Mouse (Mus musculus) intestine, postnatal 0 days (tissue): ENCODE measurements around the gene Rplp2. TPM values are rescaled to one million over a fixed set of nuclear protein-coding genes. Genes with fewer than 3 reads are reported as not detected.
"Not testable (repeated sequence)": the region's sequence is repeated elsewhere in the genome, so short reads cannot be mapped to it uniquely, and the experiment has no call there.

Experiments used
- ATAC-seq: fragments of 200-750 bp; cut with Nextera tagmentation; 2 replicates; pipeline ENCODE4 v1.8.0; 2017; ENCODE audit warnings: mild to moderate bottlenecking, moderate TSS enrichment, moderate library complexity
- H3K27ac ChIP-seq: fragments of 300-500 bp; sonication (generic); 2 replicates; pipeline ENCODE4 v1.5.1; 2014; ENCODE audit warnings: mild to moderate bottlenecking, low read depth, low read length, moderate library complexity
- H3K27me3 ChIP-seq: fragments of 300-500 bp; sonication (generic); replicated peaks from 2 replicates; pipeline ENCODE4 v1.6.1; 2014; ENCODE audit warnings: low read length, mixed read lengths; ENCODE audit not compliant: control insufficient read depth, insufficient read depth
- H3K36me3 ChIP-seq: fragments of 300-500 bp; sonication (generic); 2 replicates; pipeline ENCODE4 v1.6.1; 2014; ENCODE audit warnings: mild to moderate bottlenecking, moderate library complexity; ENCODE audit not compliant: control insufficient read depth, insufficient read depth
- H3K4me1 ChIP-seq: fragments of 300-500 bp; sonication (generic); replicated peaks from 2 replicates; pipeline ENCODE4 v1.6.1; 2014; ENCODE audit warnings: antibody characterized with exemption, low read length, mixed read lengths; ENCODE audit not compliant: control insufficient read depth, insufficient read depth
- H3K4me2 ChIP-seq: fragments of 300-500 bp; sonication (generic); replicated peaks from 2 replicates; pipeline ENCODE4 v1.6.1; 2014; ENCODE audit warnings: low read depth, mild to moderate bottlenecking, moderate library complexity
- H3K4me3 ChIP-seq: fragments of 300-500 bp; sonication (generic); 2 replicates; pipeline ENCODE4 v1.5.1; 2014; ENCODE audit warnings: low read depth, low read length
- H3K9ac ChIP-seq: fragments of 300-500 bp; sonication (generic); 2 replicates; pipeline ENCODE4 v1.6.1; 2014; ENCODE audit warnings: mild to moderate bottlenecking, low read depth, low read length
- H3K9me3 ChIP-seq: fragments of 300-500 bp; sonication (generic); 2 replicates; pipeline ENCODE4 v1.6.1; 2016; ENCODE audit warnings: mixed run types; ENCODE audit not compliant: control insufficient read depth
- CTCF ChIP-seq: sonication (generic); IDR thresholded peaks from 2 replicates; pipeline ENCODE4 v1.5.1; 2016; ENCODE audit warnings: low read depth, mild to moderate bottlenecking, control low read depth, antibody characterized with exemption, moderate library complexity
- WGBS: fragments of 180-500 bp; shearing (Covaris S2); extraction: QIAGEN DNeasy Blood & Tissue Kit; methylation state at CpG from one replicate; pipeline ENCODE4 v1.1.7; 2014; 5-methylcytosine and 5-hydroxymethylcytosine counted together
- polyA plus RNA-seq: library from polyadenylated mRNA; unstranded; fragments of >200 nt; fragmentation: Nextera tagmentation; extraction: Ambion mirVana; gene quantifications from 2 replicates; pipeline ENCODE4 v1.2.1, GENCODE M21; 2015

Rplp2 gene
- polyA plus RNA-seq = 968 and 992 TPM in 2 replicates

DNA sequence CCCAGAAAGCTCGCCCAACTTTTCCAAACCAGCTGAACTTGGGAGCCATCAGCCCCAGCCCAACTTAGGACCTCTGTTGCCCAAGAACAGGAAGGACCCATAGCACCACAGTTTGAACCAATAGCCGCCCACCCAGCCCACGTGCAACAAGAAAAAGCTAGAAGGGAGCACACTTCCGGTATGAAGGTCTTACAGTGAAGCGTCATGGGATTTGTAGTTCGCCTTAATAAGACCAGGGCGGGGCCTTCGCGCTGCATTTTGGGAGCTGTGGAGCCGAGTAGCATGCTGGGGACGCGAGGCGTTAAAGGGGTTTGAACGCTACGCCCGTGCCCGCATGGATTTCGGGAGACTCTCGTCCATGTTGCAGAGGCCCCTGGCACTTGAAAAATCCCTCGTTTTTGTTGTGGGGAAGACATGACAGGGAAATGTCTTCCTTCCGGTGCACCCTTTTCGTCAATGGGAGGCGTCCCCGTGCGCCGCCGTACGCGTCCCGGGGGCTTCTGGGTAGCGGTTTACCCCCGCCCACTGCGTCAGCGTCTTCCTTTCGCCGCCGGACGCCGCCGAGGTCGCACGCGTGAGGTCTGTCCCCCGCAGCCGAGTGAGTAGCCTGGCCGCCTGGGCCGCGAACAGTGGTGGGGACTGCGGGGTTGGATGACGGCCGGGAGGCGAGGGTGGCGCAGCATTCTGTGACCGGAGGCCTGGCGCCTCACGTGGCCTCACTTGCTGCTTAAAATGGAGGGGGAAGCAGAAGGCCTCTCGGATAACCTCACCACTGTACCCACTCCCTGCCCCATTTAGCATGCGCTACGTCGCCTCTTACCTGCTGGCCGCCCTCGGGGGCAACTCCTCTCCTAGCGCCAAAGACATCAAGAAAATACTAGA, at the start of gene Rplp2:
Gene Rplp2 (plus strand): TSS at position 261 of the 882 bp plus-strand sequence.
- Histone ChIP-seq H3K4me2 (peak within 1 kb of the TSS; percentile 76), H3K4me3 (peak within 1 kb of the TSS; percentile 82), H3K27ac (peak within 1 kb of the TSS; percentile 60), H3K27me3 (no peaks in the 10 kb centered on the region), H3K4me1 (peaks cover 9% of the 10 kb centered on the region), H3K9me3 (no peaks in the 10 kb centered on the region), H3K36me3 (peaks cover 31% of the 10 kb centered on the region), H3K9ac (peak within 1 kb of the TSS; percentile 78)
- WGBS = under 1% methylated on average over 63 of the region's 63 CpGs
- peak; percentile 87 for ATAC-seq
- peak; percentile 19; the same call in 1 of the 2 replicates for TF ChIP-seq CTCF

DNA sequence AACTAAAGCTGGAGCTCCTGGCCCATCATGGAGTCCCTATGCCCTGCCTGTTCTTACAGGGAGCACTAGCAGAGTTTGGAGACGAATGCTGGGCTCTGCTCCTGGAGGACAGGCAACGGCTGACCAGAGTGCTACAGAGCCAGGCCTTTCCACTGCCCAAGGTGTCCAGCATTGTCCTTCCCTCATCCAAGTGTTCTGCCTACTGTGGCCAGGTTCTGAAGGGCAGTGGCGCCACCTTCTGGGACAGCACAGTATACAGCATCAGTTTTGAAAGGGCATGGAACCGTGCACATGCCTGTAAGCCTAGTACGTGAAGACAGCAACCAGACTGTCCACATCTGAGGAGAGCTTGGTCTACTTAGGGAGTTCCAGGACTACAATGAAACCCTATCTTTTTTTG, 43.9 kb upstream of the Rplp2 start:
- Histone ChIP-seq H3K27ac (no peak overlapping the region), H3K4me1 (no peaks in the 10 kb centered on the region), H3K9me3 (no peaks in the 10 kb centered on the region), H3K9ac (no peak overlapping the region), H3K4me2 (no peak overlapping the region), H3K4me3 (no peak overlapping the region), H3K27me3 (no peaks in the 10 kb centered on the region), H3K36me3 (peaks cover 60% of the 10 kb centered on the region)
- TF ChIP-seq CTCF = peak; percentile 96
- peak; percentile 62 for ATAC-seq
- WGBS = 37% methylated on average over 5 of the region's 5 CpGs

GRCm38 (mm10) chr7:141405466-141405865, 41.7 kb upstream of the Rplp2 start:
- no peak for TF ChIP-seq CTCF
- no peaks in the 10 kb centered on the region for H3K9me3 ChIP-seq
- H3K36me3 ChIP-seq = peaks cover 54% of the 10 kb centered on the region
- H3K27me3 ChIP-seq = no peaks in the 10 kb centered on the region
- WGBS = 71% methylated on average over 4 of the region's 4 CpGs
- no peak for ATAC-seq
- H3K9ac ChIP-seq = no peak overlapping the region
- no peak overlapping the region for H3K27ac ChIP-seq
- no peak overlapping the region for H3K4me2 ChIP-seq
- H3K4me3 ChIP-seq = no peak overlapping the region
- H3K4me1 ChIP-seq = no peaks in the 10 kb centered on the region

DNA sequence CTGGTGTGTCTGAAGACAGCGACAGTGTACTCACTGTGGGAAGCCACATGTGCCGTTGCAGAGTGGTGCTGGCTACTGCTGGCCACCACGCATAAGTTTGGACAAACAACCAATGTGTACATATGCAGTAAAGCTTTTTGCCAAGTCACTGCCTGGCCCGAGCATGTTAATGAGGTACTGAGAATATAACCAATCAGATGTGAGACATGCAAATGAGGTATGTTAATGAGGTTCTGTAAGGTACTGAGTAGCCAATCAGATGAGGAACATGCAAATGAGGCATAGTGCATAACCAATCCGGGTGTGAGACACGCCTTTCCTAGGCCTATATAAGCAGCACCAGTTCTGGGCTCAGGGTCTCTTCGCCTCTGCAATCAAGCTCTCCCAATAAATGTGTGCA, 39.5 kb upstream of the Rplp2 start:
- not testable (repeated sequence) for H3K4me3 ChIP-seq, H3K27me3 ChIP-seq, H3K27ac ChIP-seq, H3K4me1 ChIP-seq, H3K9me3 ChIP-seq, H3K4me2 ChIP-seq, H3K9ac ChIP-seq, ATAC-seq
- peaks cover 35% of the 10 kb centered on the region for H3K36me3 ChIP-seq
- 0 out of 2 replicates have a peak, but pooled peaks have one; percentile 4 for TF ChIP-seq CTCF
- 95% methylated on average over 7 of the region's 7 CpGs for WGBS

DNA sequence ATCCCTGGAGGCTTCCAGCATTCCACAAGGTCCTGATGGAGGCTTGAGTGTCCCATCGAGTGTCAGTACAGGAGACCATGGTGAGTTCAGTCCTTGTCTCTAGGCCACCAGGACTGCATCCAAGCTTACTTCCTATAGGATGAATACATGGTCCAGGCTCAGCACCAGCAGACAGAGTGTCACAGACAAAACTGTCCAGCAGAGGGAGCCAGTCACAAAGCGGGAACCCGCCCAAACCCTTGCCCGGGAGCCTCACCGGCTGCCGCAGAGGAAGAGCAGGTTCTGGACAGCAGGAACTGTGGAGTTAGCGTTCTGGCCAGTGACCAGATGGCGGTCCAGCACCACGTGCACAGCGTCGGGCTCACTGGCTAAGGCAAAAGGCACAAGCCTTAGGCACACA, 38.3 kb upstream of the Rplp2 start:
- peak; percentile 67 for ATAC-seq
- no peaks in the 10 kb centered on the region for H3K9me3 ChIP-seq
- TF ChIP-seq CTCF = peak; percentile 98

DNA sequence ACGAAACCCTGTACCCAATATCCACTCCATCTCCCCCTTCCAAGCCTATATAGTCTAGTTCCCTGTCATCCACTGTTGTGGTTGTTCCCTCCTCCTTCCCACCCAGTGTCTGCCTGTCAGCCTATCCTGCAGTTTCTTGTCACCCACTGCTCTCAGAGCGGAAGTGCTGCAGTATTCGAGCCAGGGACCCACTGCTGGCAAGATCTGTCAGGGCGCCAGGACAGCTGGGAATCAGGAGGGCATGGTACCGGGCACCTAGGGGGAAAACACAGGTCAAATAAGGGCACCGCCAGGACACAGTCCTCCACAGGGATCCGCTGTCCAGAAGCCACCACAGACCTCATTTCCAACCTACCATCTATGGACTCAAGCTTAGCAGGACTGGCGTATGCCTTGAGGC, 36.5 kb upstream of the Rplp2 start:
- Histone ChIP-seq H3K36me3 (peaks cover 24% of the 10 kb centered on the region; the same call in 1 of the 2 replicates), H3K4me3 (no peak overlapping the region), H3K27ac (no peak overlapping the region), H3K9me3 (no peaks in the 10 kb centered on the region), H3K4me2 (no peak overlapping the region), H3K9ac (no peak overlapping the region), H3K27me3 (no peaks in the 10 kb centered on the region), H3K4me1 (peaks cover 5% of the 10 kb centered on the region; the same call in 1 of the 2 replicates)
- 96% methylated on average over 8 of the region's 8 CpGs for WGBS
- no peak for TF ChIP-seq CTCF
- no peak for ATAC-seq

More for the DNA sequence above, 38.3 kb upstream of the Rplp2 start:
- no peak overlapping the region for H3K27ac ChIP-seq
- H3K4me3 ChIP-seq = no peak overlapping the region
- WGBS = 12% methylated on average over 11 of the region's 11 CpGs
- no peaks in the 10 kb centered on the region for H3K27me3 ChIP-seq
- H3K36me3 ChIP-seq = peaks cover 24% of the 10 kb centered on the region; the same call in 1 of the 2 replicates
- H3K4me1 ChIP-seq = peaks cover 5% of the 10 kb centered on the region; the same call in 1 of the 2 replicates
- no peak overlapping the region; the same call in 1 of the 2 replicates for H3K4me2 ChIP-seq
- no peak overlapping the region for H3K9ac ChIP-seq
